Mouse (Mus musculus) kidney, adult 2 months (tissue): Measurements from ENCODE around the gene Card10.

Source experiments
- CTCF ChIP-seq: fragments of 200-500 bp; conservative IDR thresholded peaks from 2 replicates; pipeline ENCODE4 v1.5.1; 2011; ENCODE audit warnings: low read depth, mild to moderate bottlenecking, control low read depth, low read length, moderate library complexity, mixed read lengths; ENCODE audit not compliant: insufficient read depth, insufficient read length
- POLR2A ChIP-seq: fragments of 200-500 bp; IDR thresholded peaks from one replicate; pipeline ENCODE4 v1.6.1; 2011; ENCODE audit warnings: low read depth, low read length, control low read depth

- TF ChIP-seq CTCF (no peak), POLR2A (no peak)
Measured at GRCm38 (mm10) chr15:78749855-78750254, 53.0 kb downstream of the Card10 start.
